Mouse (Mus musculus) heart, adult 9 months (tissue): ENCODE measurements around the gene Itgb4.
A peak's percentile ranks its signal among the peaks of the same experiment; 100 is the strongest.

Source experiments
- DNase-seq, 2 experiments: peaks; one replicate each; pipeline ENCODE4 v3.0.0; 2022; ENCODE audit warnings: low spot score in 2 of 2

The Itgb4 gene

GRCm38 (mm10) chr11:115974309-115975082 is at the start of gene Itgb4:
Gene Itgb4 (plus strand): TSS chr11:115974709.
- no peak for DNase-seq

DNA sequence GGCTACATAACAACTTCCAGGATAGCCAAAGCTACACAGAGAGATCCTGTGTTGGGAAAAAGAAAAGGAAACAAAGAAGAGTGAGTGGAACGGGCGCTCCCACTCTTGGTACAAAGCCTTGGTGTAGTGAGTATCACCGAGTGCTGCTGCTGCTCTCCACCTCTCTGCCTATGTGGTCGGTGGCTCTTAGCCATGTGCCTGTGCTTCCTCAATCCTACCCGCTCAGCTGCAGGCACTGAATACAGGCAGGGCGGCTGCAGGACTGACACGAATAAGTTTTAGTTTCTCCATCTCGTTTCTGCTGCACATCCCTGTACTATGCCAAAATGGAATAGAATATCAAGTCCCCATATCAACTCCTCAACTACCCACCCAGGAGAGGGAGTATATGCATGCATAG is 45.5 kb upstream of the Itgb4 start:
- no peak for DNase-seq

DNA sequence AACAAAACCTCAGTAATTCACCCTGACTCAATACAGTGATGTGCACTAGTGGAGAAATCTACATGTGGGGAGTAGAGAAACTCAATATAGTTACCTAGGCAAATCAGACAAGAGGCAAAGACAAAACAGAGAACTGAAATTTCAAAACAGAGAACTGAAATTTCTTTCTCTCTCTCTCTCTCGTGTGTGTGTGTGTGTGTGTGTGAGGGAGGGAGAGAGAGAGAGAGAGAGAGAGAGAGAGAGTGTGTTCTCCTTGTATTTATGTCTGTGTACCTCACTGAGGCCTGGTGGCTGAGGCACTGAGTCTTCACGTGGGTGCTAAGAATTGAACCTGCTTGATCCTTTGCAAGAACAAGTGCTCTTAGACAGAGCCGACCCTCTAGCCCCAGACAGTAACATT is 44.7 kb upstream of the Itgb4 start:
- DNase-seq = no peak

- DNase-seq = no peak
Observed at GRCm38 (mm10) chr11:115931235-115931634, 43.3 kb upstream of the Itgb4 start.

- DNase-seq = peak; percentile 96 to 97
Observed at GRCm38 (mm10) chr11:115933108-115933746, 41.3 kb upstream of the Itgb4 start, which contains the start of the genes Sap30bp and Recql5. Gene Sap30bp (plus strand): TSS chr11:115933282. Gene Recql5 (minus strand): TSS chr11:115933477.

DNA sequence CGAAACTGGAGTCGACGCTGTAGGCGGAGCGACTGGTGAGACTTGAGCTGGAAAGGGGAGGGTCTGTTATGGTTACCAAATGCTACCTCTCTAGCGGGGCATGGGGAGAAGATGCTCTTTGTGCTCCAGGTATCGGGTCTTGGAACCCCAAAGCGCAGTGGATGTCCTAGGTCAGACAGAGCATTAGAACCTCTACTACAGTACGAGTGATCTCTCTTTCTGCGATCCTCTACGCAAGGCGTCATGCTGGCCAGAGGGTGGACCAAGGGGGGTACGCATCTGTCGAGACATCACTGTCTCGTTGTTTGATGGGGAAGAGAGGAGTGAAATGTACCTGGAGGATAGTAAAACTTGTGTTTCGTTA is 40.8 kb upstream of the Itgb4 start:
- DNase-seq = no peak

GRCm38 (mm10) chr11:115939690-115940329 is 34.7 kb upstream of the Itgb4 start:
- peak in 1 of 2 experiments; percentile 68 for DNase-seq

DNA sequence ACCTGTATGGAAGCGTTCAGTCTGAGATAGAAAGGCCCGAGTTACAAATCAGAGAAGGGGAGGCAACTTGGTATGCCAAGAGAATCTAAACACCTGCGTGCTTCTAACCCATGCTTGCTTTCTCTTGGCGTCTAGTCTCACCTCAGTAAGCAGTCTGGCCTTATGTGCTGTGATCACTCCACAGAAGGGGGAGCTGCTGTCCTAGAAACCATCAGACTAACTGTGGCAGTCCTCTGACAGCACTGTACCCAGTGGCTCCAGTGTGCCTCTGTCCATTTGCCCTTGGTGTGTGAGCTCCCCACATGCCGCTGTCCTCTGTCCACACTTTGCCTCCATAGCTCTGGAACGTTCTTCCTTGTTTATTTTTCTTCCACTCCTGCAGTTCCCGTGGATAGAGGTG is 32.5 kb upstream of the Itgb4 start:
- no peak for DNase-seq

GRCm38 (mm10) chr11:115945247-115945646 is 29.3 kb upstream of the Itgb4 start:
- no peak for DNase-seq

- DNase-seq = no peak
Observed at GRCm38 (mm10) chr11:115946221-115946828, 28.2 kb upstream of the Itgb4 start.

DNA sequence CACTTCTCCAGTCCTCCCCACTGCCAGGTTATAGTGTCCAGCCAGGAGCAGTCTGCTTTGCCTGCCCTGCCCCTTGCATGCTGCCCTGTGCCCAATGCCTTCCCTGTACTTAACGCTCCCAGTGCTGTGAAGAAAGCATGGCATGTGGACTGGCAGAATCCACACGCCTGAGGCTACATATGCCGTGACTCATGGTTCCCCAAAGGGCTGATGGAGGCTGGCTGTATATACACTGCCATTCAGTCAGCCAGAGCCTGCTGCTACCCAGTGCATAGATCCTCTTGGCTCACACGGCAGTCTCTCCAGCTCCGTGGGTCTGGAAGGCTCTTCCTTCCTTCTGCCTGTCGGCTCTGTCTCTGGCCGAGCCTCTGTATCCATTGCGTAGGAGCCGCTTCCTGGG is 26.2 kb upstream of the Itgb4 start:
- DNase-seq = no peak

DNA sequence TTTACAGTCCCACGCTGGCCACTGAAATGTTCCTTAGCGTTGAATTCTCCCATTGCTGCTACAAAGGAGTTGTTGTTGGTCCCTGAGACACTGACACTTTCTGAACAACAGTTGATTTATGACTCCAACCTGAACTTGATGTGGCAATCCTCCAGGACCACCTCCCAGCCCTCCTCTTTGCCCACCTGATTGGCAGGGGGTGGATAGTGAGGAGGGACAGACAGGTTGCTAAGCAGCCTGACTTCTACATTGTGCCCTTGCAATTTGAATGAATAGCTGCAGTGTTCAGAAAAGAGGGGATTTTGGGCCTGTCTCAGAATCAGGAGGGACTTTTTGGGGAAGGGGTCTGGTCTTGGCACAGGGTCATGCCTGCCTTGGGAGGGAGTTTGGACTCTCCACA is 23.8 kb upstream of the Itgb4 start:
- no peak for DNase-seq

DNA sequence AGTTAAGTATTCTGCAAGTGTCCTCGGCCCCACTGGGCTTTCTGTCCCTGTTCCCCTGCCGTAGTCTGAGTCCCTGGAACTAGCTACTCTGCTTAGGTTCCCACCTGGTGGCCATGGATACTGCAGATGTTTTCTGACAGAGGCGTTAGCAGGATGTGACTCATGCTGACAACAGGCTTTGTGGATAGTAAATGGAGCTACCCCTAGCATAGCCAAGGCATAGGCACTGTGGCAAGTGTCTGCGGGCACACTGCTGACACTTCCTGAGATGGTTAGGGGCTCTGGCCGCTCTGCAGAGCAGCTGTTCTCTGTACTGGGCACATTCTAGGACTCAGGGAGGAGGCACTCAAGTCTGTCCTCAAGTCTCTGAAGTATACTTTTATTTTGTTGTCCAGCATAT is 19.8 kb upstream of the Itgb4 start:
- no peak for DNase-seq

GRCm38 (mm10) chr11:115955195-115955858 is 19.2 kb upstream of the Itgb4 start:
- DNase-seq = peak in 1 of 2 experiments; percentile 61

- DNase-seq = no peak
Observed at GRCm38 (mm10) chr11:115956453-115956852, 18.1 kb upstream of the Itgb4 start.

GRCm38 (mm10) chr11:115957971-115958370 is 16.5 kb upstream of the Itgb4 start:
- DNase-seq = no peak

DNA sequence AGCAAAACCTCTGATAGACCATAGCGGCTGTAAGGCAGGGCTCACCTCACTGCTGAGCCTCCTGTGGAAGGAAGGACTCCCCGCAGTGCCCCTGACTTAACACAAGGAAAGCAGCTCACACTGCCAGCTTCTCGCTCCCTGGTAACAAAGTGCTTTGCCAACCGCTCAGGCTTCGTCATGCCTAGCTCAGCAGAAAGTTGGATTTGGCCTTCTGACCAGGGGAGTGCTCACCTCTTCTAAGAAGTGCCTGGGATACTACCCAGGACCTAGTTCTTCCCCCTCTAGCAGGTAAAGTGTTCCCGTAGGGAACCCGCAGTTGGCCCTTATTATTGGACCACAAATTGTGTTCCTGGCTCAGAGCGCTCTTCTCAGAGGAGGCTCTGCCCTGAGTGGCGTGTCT is 15.5 kb upstream of the Itgb4 start:
- DNase-seq = no peak

DNA sequence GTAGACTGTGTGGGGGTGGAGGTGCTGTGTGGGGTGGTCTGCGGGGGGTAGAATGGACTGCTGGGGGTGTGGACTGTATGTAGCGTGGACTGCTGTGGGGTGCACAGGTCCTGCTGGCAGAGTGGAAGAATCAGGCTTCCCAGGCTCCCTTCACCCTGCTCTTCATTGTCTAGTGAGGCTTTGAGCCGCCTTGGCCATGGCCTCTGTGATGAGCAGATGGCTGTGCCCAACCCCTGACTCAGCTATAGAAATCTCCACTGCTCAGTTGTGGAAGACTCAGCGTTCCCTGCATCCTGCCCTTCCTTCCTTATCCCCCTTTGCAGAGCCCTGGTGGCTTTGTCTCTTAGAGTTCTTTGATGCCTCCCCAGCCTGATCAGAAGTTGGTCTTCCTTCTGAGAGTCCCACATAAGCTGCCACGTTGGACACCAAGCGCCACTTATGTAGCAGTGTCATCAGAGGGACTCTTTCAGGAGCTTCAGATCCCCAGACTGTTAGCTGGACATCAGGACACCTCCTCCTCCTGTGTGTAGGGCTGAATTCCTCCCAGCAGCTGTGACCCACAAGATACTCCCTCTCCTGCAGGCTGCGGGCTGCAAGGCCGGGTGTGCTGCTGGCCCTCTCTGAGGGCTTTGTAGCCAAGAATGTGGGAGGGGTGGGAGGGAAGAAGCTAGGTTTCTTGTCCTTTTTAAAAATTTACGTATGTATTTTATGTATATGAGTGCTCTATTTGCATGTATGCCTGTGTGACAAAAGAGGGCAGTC is 11.7 kb upstream of the Itgb4 start:
- DNase-seq = no peak

- peak; percentile 48 for DNase-seq
Observed at GRCm38 (mm10) chr11:115964977-115965604, 9.4 kb upstream of the Itgb4 start.

GRCm38 (mm10) chr11:115968731-115969405 is 5.6 kb upstream of the Itgb4 start:
- no peak for DNase-seq
